In the genomic region with DNA sequence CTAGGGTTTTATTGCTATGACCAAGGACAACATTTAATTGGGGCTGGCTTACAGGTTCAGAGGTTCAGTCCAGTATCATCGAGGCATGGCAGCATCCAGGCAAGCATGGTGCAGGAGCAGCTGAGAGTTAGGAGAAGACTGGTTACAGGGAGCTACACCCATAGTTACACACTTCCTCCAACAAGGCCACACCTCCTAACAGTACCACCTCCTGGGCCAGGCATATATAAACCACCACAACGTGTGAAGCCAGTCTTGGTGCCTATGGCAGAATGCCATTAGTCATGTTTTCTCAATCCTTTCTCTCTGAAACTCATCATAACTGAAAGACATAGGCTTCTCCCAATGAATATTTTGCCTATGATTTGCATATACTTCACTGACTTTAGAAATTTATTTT, we compare ENCODE assay signal across 20 mouse cellular contexts.
A peak's percentile ranks its signal among the peaks of the same experiment; 100 is the strongest.
DNase-seq lines count a peak whose midpoint lies in the region; ATAC-seq lines count a peak whose summit lies in the region.
"Had no signal": no experiment of that assay in that cellular context is flagged by ENCODE, and none has a peak within 500 bp of the region (broad histone marks: within the 10 kb centered on the region; RNA-seq: fewer than 3 reads in every experiment).

No protein-coding gene starts in this region.

- no peaks in the 10 kb centered on the region for H3K9me3 ChIP-seq in forebrain, embryonic 15.5 days
- no peaks in the 10 kb centered on the region for H3K9me3 ChIP-seq in forebrain, embryonic 14.5 days (replicated peaks; ENCODE audit: control insufficient read depth, low read length)
- H3K9me3 ChIP-seq in liver, embryonic 11.5 days (ENCODE audit: control insufficient read depth, low read length), result no peaks in the 10 kb centered on the region
- H3K9me3 ChIP-seq: embryonic facial prominence, embryonic 13.5 days; forebrain, embryonic 13.5 days; heart, embryonic 12.5 days had no signal

- DNase-seq in forebrain, embryonic 14.5 days (ENCODE audit: low spot score), result no peak
- peak; percentile 56 for DNase-seq in 416B (ENCODE audit: low read depth)
- DNase-seq in natural killer cell, adult 2 months (ENCODE audit: low spot score in 2 of 2), result peak; percentile 4 to 33
- no peak for DNase-seq in liver, embryonic 11.5 days (ENCODE audit: low spot score)
- DNase-seq in embryo, embryonic 10 days (ENCODE audit: low spot score), result no peak
- DNase-seq: adrenal gland, adult 2 months; adrenal gland, postnatal 36 days; cerebellum, adult 11 months; cerebellum, adult 8-10 months; cerebellum, postnatal 14 days; gastrocnemius, postnatal 14 days; heart, postnatal 36 days had no signal

- H3K4me2 ChIP-seq in forebrain, embryonic 15.5 days (replicated peaks), result no peak overlapping the region
- no peak overlapping the region for H3K4me2 ChIP-seq in forebrain, embryonic 14.5 days (ENCODE audit: low read length)
- no peak overlapping the region for H3K4me2 ChIP-seq in liver, embryonic 11.5 days
- H3K4me2 ChIP-seq: embryonic facial prominence, embryonic 13.5 days; forebrain, embryonic 13.5 days; heart, embryonic 12.5 days had no signal

- no peak overlapping the region for H3K9ac ChIP-seq in forebrain, embryonic 15.5 days (replicated peaks)
- no peak overlapping the region for H3K9ac ChIP-seq in forebrain, embryonic 14.5 days (ENCODE audit: low read length)
- no peak overlapping the region for H3K9ac ChIP-seq in liver, embryonic 11.5 days (ENCODE audit: low read depth, low read length)
- H3K9ac ChIP-seq: embryonic facial prominence, embryonic 13.5 days; forebrain, embryonic 13.5 days; heart, embryonic 12.5 days had no signal

- no peak overlapping the region for H3K27ac ChIP-seq in forebrain, embryonic 15.5 days (replicated peaks)
- H3K27ac ChIP-seq in forebrain, embryonic 14.5 days (ENCODE audit: low read depth, low read length), result no peak overlapping the region
- H3K27ac ChIP-seq in liver, embryonic 11.5 days (ENCODE audit: low read depth, low read length), result no peak overlapping the region
- H3K27ac ChIP-seq: embryonic facial prominence, embryonic 13.5 days; forebrain, embryonic 13.5 days had no signal

- 67% methylated on average over 2 of the region's 2 CpGs for WGBS in forebrain, embryonic 15.5 days
- WGBS in forebrain, embryonic 14.5 days, result 80% methylated on average over 2 of the region's 2 CpGs
- 70% methylated on average over 2 of the region's 2 CpGs for WGBS in liver, embryonic 11.5 days

- H3K4me3 ChIP-seq in forebrain, embryonic 15.5 days, result no peak overlapping the region
- no peak overlapping the region for H3K4me3 ChIP-seq in forebrain, embryonic 14.5 days (ENCODE audit: low read depth, low read length)
- H3K4me3 ChIP-seq in liver, embryonic 11.5 days (ENCODE audit: low read depth, low read length), result no peak overlapping the region
- H3K4me3 ChIP-seq: embryonic facial prominence, embryonic 13.5 days; forebrain, embryonic 13.5 days; heart, embryonic 12.5 days had no signal

- H3K4me1 ChIP-seq in forebrain, embryonic 15.5 days, result no peaks in the 10 kb centered on the region
- H3K4me1 ChIP-seq in forebrain, embryonic 14.5 days (ENCODE audit: control insufficient read depth, insufficient read depth, low read length), result no peaks in the 10 kb centered on the region
- no peaks in the 10 kb centered on the region for H3K4me1 ChIP-seq in liver, embryonic 11.5 days (replicated peaks; ENCODE audit: control insufficient read depth, insufficient read depth, low read length)
- H3K4me1 ChIP-seq: embryonic facial prominence, embryonic 13.5 days; forebrain, embryonic 13.5 days; heart, embryonic 12.5 days had no signal

- no peaks in the 10 kb centered on the region for H3K36me3 ChIP-seq in forebrain, embryonic 15.5 days
- H3K36me3 ChIP-seq in forebrain, embryonic 14.5 days (ENCODE audit: control insufficient read depth, insufficient read depth, low read length), result no peaks in the 10 kb centered on the region
- no peaks in the 10 kb centered on the region for H3K36me3 ChIP-seq in liver, embryonic 11.5 days (ENCODE audit: control insufficient read depth, insufficient read depth, low read length)

- H3K27me3 ChIP-seq in forebrain, embryonic 15.5 days, result no peaks in the 10 kb centered on the region
- no peaks in the 10 kb centered on the region for H3K27me3 ChIP-seq in forebrain, embryonic 14.5 days (replicated peaks; ENCODE audit: control insufficient read depth, insufficient read depth, low read length)
- H3K27me3 ChIP-seq in liver, embryonic 11.5 days (replicated peaks; ENCODE audit: control insufficient read depth, insufficient read depth, low read length), result no peaks in the 10 kb centered on the region
- H3K27me3 ChIP-seq: embryonic facial prominence, embryonic 13.5 days; forebrain, embryonic 13.5 days; heart, embryonic 12.5 days had no signal

- ATAC-seq in forebrain, embryonic 15.5 days (replicated peaks), result 0 out of 2 replicates have a peak, but pooled peaks have one; percentile 55
- no peak for ATAC-seq in forebrain, embryonic 14.5 days
- 0 out of 2 replicates have a peak, but pooled peaks have one; percentile 29 for ATAC-seq in common myeloid progenitor, adult 5-6 weeks (replicated peaks; ENCODE audit: low read depth, poor library complexity, severe bottlenecking)
- no peak for ATAC-seq in liver, embryonic 11.5 days (replicated peaks; ENCODE audit: low FRiP score)
- ATAC-seq: forebrain, embryonic 13.5 days; hindbrain, embryonic 16.5 days; inflammation-experienced regulatory T-cells, adult 6 months; intestine, postnatal 0 days had no signal

Comparison
In these comparisons a context has a peak if more than half of its experiments do, and no peak if none do; other contexts are left out.
1. ATAC-seq: peak in forebrain, embryonic 15.5 days (single experiment) and common myeloid progenitor, adult 5-6 weeks (single experiment); none in forebrain, embryonic 14.5 days (single experiment) and liver, embryonic 11.5 days (single experiment).
2. DNase-seq: peak in 416B (single experiment) and natural killer cell, adult 2 months (2 of 2); none in forebrain, embryonic 14.5 days (single experiment), liver, embryonic 11.5 days (single experiment) and embryo, embryonic 10 days (single experiment).